Mouse (Mus musculus) layer of hippocampus, adult 18-20 months (tissue): ENCODE measurements around the gene Mgst2. TPM values are rescaled to one million over a fixed set of nuclear protein-coding genes. Genes with fewer than 3 reads are reported as not detected.

ENCODE experiments used
- DNase-seq, 2 experiments: peaks; one replicate each; pipeline ENCODE4 v3.0.0; 2022; ENCODE audit warnings: low spot score in 2 of 2
- long read RNA-seq: library from polyadenylated mRNA; stranded (forward); transcript quantifications from one replicate; pipeline ENCODE4 v2.0.0, GENCODE M21; 2021
- total RNA-seq, 2 experiments: library from RNA; stranded (reverse); gene quantifications; 2 replicates each; pipeline ENCODE4 v1.2.3; 2021

The Mgst2 gene
- total RNA-seq = not detected
- long read RNA-seq = 0 reads

DNA sequence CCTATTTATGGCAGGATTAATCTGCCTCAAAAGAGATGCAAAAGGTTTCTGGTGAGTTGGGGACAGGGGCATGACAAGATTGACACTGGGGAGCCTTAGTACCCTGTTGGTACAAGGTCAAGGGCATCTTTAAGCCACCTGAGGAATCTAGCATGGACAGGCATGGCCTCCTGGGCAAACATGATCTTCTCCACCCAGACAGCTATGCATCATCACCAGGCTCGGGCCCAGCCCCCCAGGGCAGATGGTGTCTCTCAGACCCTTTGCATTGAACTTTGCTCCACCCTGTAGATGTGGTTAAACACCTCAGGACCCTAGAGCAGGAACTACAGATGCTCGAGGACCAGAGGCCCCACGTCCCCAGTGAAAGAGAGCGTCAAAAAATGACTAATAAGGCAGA lies at the start of gene Mgst2:
Gene Mgst2, plus strand, starts transcription at position 301 of the 400 bp plus-strand sequence.
- DNase-seq = no peak

DNA sequence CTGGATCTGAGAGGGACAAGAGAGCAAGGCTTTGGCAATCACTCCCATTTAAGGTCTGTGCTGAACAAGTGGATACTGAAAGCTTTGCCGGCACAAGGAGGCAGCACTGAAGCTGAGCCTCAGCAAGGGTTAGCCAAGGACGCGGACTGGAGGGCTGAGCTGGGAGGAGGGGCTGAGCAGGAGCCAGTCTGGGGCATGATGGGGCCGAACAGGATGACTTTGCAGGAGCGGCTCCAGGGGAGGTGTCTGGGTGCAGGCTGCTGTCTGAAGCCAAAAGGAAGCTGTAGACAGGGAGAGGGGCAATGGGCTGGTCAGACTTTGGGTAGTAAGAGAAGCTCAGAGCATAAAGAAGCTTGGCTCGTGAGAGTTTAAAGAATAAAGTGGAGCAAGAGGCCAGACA lies 48.2 kb upstream of the Mgst2 start:
- peak in 1 of 2 experiments; percentile 14 for DNase-seq

DNA sequence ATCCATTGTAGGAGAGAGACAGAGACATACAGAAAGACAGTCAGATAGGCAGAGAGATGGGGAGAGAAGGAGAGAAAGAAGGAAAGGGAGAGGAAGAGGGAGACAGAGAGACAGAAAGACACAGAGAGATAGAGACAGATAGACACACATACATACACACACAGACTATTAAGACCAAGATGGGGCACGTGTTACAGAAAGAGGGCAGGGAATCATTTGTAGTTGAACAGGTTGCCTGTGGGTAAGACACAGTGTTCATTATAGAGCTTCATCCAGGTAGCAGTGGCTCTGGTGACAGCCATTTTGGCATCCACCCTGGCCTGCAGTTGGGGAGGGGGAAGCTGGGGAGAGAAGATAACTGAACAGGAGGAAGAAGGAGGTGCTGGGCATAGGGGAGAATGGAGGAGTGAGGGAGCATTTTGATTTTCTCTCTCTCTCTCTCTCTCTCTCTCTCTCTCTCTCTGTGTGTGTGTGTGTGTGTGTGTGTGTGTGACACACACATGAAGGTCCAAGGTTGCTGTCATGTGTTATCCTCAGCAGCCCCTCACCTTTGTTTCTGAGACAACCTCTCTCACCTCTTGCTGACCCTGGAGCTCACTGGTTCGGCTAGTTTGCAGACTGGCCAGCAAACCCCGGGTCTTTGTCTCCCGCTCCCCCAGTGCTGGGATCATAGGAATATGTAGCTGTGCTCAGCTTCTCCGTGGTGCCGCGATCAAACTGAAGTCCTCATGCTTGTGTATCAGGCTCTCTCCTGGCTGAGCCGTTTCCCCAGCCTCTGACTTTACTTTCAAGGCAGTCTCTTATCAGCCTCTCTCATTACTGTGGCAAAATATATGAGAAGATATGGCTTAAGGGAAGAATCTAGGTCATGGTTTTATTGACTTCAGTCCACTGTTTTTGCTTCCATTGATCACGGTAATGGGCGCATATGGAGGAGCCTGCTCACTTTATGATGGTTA lies 47.5 kb upstream of the Mgst2 start:
- no peak for DNase-seq

- DNase-seq = no peak
Measured at GRCm38 (mm10) chr3:51614278-51614677, 45.9 kb upstream of the Mgst2 start.

DNA sequence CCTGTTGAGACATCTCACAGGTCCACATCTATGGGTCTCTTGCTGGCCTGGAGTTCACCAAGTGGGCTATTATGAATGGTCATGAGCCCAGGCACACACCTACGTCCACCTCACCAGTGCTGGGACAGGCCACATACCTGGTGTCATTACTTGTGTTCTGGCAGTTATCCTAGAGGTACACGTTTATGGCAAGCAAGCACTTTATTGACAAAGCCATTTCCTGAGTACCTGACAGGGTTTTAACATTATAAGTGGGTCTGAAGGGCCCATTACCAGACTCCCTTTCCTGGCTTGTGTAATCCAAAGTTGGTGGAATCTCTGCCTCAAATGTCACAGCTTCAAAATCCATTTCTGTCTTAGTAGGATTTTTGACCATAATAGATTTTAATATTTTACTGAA lies 36.2 kb upstream of the Mgst2 start:
- no peak for DNase-seq

GRCm38 (mm10) chr3:51627741-51628140 lies 32.4 kb upstream of the Mgst2 start:
- DNase-seq = no peak

GRCm38 (mm10) chr3:51628977-51629376 lies 31.2 kb upstream of the Mgst2 start:
- no peak for DNase-seq

GRCm38 (mm10) chr3:51630746-51631145 lies 29.4 kb upstream of the Mgst2 start:
- no peak for DNase-seq

- no peak for DNase-seq
Measured at GRCm38 (mm10) chr3:51631971-51632370, 28.2 kb upstream of the Mgst2 start.

GRCm38 (mm10) chr3:51634451-51634850 lies 25.7 kb upstream of the Mgst2 start:
- DNase-seq = peak in 1 of 2 experiments; percentile 41

- DNase-seq = no peak
Measured at GRCm38 (mm10) chr3:51635960-51636359, 24.2 kb upstream of the Mgst2 start.

GRCm38 (mm10) chr3:51636700-51637099 lies 23.5 kb upstream of the Mgst2 start:
- DNase-seq = no peak

DNA sequence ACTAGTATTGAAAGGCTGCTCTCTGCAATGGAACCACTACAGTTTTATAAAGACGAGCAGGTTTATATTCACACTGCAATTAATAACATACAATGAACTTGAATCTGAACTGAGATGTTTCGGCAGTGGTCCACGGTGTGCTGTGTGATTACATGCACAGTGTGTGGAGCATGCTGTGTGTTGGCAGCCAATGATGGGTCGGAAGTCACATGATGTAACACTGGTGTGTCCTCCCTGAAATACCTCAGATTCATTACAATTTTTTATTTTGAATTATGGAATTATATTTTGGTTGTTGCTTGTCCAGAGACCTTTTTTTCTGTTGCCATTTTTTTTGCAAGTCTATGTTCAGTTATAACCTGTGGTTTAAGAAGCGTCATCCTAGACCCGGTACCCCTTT lies 22.8 kb upstream of the Mgst2 start:
- no peak for DNase-seq

DNA sequence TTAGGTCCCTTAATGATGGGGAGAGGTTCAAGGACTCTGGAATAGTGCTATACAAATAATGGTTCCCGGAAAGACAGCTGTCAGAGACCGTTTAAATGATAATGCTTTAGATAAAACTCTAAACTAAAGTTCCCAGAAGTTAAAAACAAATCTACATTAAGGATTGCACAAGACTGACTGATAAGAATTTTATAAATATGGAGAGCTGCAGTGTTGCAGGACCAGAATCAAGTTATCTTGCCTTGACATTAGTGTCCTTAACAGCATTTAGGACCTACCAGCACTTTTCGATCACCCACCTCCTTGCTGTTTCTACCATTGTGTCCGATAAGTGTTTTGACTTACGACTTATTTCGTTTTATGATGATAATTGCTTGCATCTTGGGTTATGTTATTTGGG lies 21.9 kb upstream of the Mgst2 start:
- no peak for DNase-seq

DNA sequence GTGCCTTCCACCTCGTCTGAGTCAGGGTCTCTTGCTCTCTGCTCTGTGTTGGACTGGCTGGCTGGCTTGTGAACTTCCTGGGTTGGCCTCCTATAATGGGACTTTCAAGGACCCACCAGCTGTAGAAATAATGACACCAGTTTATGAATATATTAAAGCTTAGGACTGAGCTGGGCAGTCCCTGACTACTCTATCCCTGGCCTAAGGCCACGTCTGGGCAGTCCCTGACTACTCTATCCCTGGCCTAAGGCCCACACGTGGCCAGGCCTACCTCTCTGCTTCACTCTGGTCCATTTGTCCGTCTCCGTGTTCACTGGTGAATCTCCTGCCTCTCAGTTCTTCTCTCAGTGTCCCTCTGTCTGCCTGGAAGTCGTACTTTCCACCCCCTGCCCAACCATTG lies 14.7 kb upstream of the Mgst2 start:
- no peak for DNase-seq

DNA sequence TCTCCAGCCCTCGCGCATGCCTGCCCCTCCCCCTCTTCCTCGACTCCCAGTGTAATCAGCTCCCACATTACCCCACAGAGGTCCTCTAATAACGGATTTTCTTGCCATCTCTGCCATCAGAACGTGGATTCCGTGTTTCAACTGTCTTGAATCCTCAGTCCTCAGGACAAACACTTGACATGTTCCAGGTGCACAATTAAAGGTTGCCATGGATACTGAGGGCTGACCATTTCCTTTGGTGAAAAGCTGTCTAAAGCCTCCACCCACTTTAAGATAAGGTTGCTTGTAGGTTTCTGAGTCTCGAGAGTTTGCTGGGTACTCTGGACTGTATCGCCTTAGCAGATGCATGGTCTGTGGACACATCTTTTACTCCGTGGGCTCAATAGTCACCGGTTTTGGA lies 13.9 kb upstream of the Mgst2 start:
- no peak for DNase-seq

DNA sequence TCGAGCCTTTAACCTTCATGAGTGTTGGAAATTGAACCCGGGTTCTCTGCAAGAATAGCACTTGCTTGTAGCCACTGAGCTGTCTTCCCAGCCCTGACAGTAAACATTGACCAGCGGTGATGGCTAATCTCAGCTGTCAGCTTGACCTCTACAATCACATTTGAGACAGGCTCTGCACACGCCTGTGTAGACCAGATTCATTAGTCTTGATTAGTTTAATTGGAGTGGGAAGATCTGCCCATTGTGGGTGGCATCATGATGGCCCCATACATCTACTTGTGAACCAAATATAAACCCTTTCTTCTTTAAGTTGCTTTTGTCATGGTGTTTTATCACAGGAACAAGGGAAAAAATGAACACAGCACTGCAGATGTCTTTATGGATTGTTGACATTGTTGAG lies 12.8 kb upstream of the Mgst2 start:
- DNase-seq = no peak

GRCm38 (mm10) chr3:51648037-51648664 lies 12.0 kb upstream of the Mgst2 start:
- DNase-seq = peak; percentile 66 to 90

DNA sequence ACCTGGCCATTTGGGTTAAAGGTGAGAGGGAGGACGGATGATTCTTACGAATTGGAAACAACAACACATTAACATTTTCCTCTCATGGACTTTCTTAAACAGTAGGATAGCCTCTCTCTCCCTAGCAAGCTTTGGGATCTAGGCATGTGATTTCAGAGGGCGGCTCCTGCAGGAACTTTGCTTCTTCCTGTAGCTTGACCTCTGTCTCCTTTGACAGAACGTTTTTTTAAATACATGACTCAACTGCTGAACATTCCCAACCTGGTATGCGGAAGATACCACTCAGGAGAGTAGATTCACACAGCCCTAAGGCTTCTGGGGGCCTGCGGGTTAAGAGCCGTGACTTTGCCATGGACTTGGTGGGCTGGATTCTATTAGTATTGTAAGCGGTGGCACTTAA lies 10.7 kb upstream of the Mgst2 start:
- DNase-seq = no peak

DNA sequence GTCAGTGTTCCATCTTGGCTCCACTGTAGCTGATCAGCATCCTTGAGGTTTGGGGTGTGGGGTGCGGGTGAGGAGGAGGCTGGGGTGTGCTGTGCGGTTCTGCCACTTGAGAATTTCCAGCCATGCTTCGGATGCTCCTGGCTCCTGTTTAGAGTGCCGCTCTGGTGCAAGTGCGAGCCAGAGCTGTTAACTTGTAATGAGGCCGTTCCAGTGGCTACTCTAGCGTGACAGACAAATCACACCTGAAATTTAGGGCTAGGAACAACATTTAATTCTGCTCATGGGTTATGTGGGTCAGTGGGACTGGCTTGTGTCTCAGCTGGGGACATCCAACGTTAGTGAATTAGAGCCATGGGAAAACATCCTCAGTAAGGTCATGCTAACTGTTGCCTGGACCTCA lies 10.2 kb upstream of the Mgst2 start:
- DNase-seq = no peak

GRCm38 (mm10) chr3:51651149-51651548 lies 9.0 kb upstream of the Mgst2 start:
- no peak for DNase-seq

DNA sequence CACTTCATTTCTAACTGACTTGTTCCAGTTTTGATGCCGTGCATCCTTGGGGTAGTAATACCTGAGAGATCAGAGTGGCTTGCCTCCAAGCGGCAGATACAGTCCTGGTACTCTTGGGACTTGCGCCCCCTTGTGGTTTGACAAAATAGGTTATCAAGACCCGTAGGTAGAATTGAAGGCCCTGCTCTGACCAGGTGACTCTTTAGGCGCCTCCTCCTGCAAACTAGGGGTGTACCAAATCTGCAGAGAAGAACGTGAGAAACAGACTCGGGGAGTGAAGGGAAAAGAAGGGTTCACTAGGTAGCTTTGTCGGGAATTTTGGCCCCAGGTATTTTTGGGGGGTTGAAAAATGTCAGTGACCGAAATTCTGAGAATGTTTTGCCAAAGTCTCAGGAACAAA lies 7.9 kb upstream of the Mgst2 start:
- peak; percentile 48 to 87 for DNase-seq

GRCm38 (mm10) chr3:51652701-51653100 lies 7.5 kb upstream of the Mgst2 start:
- DNase-seq = no peak
